Mouse (Mus musculus) heart, embryonic 11.5 days (tissue): ENCODE data around the gene Ccnf. TPM values are rescaled to one million over a fixed set of nuclear protein-coding genes. Genes with fewer than 3 reads are reported as not detected.

Source experiments
- ATAC-seq: fragments of 200-750 bp; cut with Nextera tagmentation; replicated peaks from 2 replicates; pipeline ENCODE4 v1.8.0; 2017; ENCODE audit warnings: moderate library complexity; ENCODE audit not compliant: insufficient number of reproducible peaks, low FRiP score, low TSS enrichment
- H3K27ac ChIP-seq: fragments of 300-500 bp; sonication (generic); 2 replicates; pipeline ENCODE4 v1.5.1; 2014; ENCODE audit warnings: mild to moderate bottlenecking, low read depth, low read length
- H3K27me3 ChIP-seq: fragments of 300-500 bp; sonication (generic); 2 replicates; pipeline ENCODE4 v1.6.1; 2014; ENCODE audit warnings: mild to moderate bottlenecking, low read length, mixed read lengths; ENCODE audit not compliant: control insufficient read depth, insufficient read depth
- H3K36me3 ChIP-seq: fragments of 300-500 bp; sonication (generic); 2 replicates; pipeline ENCODE4 v1.6.1; 2014; ENCODE audit warnings: mild to moderate bottlenecking, low read length, moderate library complexity, mixed read lengths; ENCODE audit not compliant: control insufficient read depth, insufficient read depth
- H3K4me1 ChIP-seq: fragments of 300-500 bp; sonication (generic); 2 replicates; pipeline ENCODE4 v1.6.1; 2014; ENCODE audit warnings: low read length; ENCODE audit not compliant: control insufficient read depth, insufficient read depth
- H3K4me2 ChIP-seq: fragments of 300-500 bp; sonication (generic); 2 replicates; pipeline ENCODE4 v1.6.1; 2014; ENCODE audit warnings: mild to moderate bottlenecking, moderate library complexity
- H3K4me3 ChIP-seq: fragments of 300-500 bp; sonication (generic); 2 replicates; pipeline ENCODE4 v1.5.1; 2014; ENCODE audit warnings: low read depth, low read length
- H3K9ac ChIP-seq: fragments of 300-500 bp; sonication (generic); 2 replicates; pipeline ENCODE4 v1.6.1; 2014; ENCODE audit warnings: mild to moderate bottlenecking, low read depth, low read length, moderate library complexity
- H3K9me3 ChIP-seq: fragments of 300-500 bp; sonication (generic); replicated peaks from 2 replicates; pipeline ENCODE4 v1.6.1; 2016; ENCODE audit warnings: low read length; ENCODE audit not compliant: control insufficient read depth
- WGBS: fragments of 180-500 bp; shearing (Covaris S2); extraction: QIAGEN DNeasy Blood & Tissue Kit; methylation state at CpG from one replicate; pipeline ENCODE4 v1.1.7; 2014; ENCODE audit not compliant: insufficient replicate concordance; 5-methylcytosine and 5-hydroxymethylcytosine counted together
- polyA plus RNA-seq: library from polyadenylated mRNA; unstranded; fragments of >200 nt; fragmentation: Nextera tagmentation; extraction: Ambion mirVana; gene quantifications from 2 replicates; pipeline ENCODE4 v1.2.1, GENCODE M21; 2014

Ccnf gene
- polyA plus RNA-seq, 1 experiment from 2014 or later: 47.4 TPM

DNA sequence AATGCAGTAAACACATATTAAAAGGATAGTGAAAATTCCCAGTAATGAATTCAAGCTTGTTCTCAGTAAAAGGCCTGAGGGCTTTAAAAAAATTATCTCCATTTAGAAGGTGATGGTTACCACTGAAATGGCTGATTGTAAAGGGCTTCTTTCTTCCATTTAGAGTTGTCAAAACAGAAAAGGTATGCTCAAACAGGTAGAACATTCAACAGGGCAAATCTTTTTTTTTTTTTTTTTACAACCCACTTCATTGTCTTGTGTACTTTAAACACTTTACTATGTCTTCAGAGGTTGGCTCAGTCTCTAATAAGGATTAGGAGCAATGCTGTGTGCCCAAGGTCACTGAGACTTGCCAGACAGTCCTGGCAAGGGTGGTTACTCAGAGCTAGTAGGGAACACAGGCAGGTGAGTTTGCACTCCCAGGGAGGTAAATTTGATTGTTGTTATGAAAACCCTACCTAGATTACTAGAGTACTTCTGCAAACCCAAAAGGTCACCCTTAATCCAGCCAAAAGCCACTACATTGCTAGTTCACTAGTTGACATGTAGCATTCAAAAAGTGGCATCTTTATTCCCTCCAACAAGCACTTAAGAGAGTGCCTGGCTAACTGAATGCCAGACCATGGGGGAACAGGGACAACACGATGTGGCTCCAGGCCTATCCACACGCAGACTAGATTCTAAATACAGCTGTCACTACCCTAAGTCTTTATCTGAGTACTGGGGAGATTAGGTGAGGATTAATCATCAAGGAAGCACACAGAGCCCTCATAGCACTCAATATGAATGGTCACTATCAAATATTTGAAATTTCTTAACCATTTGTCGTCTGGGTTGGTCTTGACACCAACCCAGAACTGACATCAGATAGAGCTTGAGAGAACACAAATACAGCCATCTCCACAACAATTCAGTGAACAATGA lies 47.4 kb downstream of the Ccnf start:
- H3K27me3 ChIP-seq: peaks cover 22% of the 10 kb centered on the region
- no peaks in the 10 kb centered on the region for H3K36me3 ChIP-seq
- H3K9ac ChIP-seq: no peak overlapping the region; the same call in 1 of the 2 replicates
- no peak overlapping the region for H3K4me3 ChIP-seq
- peak overlapping the region; percentile 97 for H3K4me2 ChIP-seq
- H3K27ac ChIP-seq: peak overlapping the region; percentile 29; the same call in 1 of the 2 replicates
- 62% methylated on average over 3 of the region's 3 CpGs for WGBS
- ATAC-seq: no peak
- no peaks in the 10 kb centered on the region for H3K9me3 ChIP-seq
- peaks cover 70% of the 10 kb centered on the region for H3K4me1 ChIP-seq

GRCm38 (mm10) chr17:24203068-24203467 lies 48.2 kb downstream of the Ccnf start:
- peaks cover 20% of the 10 kb centered on the region for H3K27me3 ChIP-seq
- H3K4me1 ChIP-seq: peaks cover 63% of the 10 kb centered on the region
- peak overlapping the region; percentile 29; the same call in 1 of the 2 replicates for H3K27ac ChIP-seq
- no peak for ATAC-seq
- WGBS: 25% methylated on average over 4 of the region's 4 CpGs
- no peak overlapping the region for H3K9ac ChIP-seq
- H3K4me2 ChIP-seq: peak overlapping the region; percentile 23
- H3K36me3 ChIP-seq: no peaks in the 10 kb centered on the region
- no peaks in the 10 kb centered on the region for H3K9me3 ChIP-seq
- H3K4me3 ChIP-seq: no peak overlapping the region

GRCm38 (mm10) chr17:24201092-24201491 lies 50.2 kb downstream of the Ccnf start:
- Histone ChIP-seq H3K36me3 (no peaks in the 10 kb centered on the region), H3K4me2 (no peak overlapping the region), H3K9ac (no peak overlapping the region), H3K27ac (no peak overlapping the region), H3K9me3 (no peaks in the 10 kb centered on the region), H3K27me3 (peaks cover 3% of the 10 kb centered on the region), H3K4me3 (no peak overlapping the region), H3K4me1 (peaks cover 59% of the 10 kb centered on the region)
- ATAC-seq: no peak
- WGBS: 69% methylated on average over 4 of the region's 4 CpGs

- Histone ChIP-seq H3K27ac (no peak overlapping the region), H3K9ac (no peak overlapping the region)
- WGBS: 32% methylated on average over 4 of the region's 4 CpGs
These were observed 51.5 kb downstream of the Ccnf start for GRCm38 (mm10) chr17:24199741-24200140.

DNA sequence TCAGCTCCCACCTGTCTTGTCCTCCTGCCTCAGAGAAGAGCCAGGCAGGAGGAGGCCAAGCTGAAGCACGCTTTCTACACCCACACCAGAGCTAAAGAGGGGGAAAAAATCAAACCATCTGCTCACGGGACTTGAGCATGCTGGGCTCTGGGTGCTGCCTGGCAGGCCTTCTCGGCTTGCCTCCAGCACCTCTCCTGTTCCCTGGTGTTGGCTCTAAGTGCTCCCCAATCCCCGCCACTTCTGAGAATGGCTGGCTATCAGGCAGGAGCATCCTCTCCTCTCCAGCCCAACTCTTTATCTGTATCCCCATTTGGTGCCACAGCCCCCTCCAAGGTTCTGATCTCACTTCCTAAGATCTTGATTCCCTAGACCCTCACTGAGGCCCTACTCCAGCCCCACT lies 52.0 kb downstream of the Ccnf start:
- H3K27ac ChIP-seq: no peak overlapping the region
- 68% methylated on average over 4 of the region's 4 CpGs for WGBS
- no peaks in the 10 kb centered on the region for H3K27me3 ChIP-seq
- no peaks in the 10 kb centered on the region for H3K9me3 ChIP-seq
- no peak overlapping the region for H3K4me3 ChIP-seq
- H3K9ac ChIP-seq: no peak overlapping the region
- H3K4me2 ChIP-seq: no peak overlapping the region
- H3K36me3 ChIP-seq: no peaks in the 10 kb centered on the region
- peaks cover 58% of the 10 kb centered on the region for H3K4me1 ChIP-seq
- no peak for ATAC-seq

More at GRCm38 (mm10) chr17:24199741-24200140, 51.5 kb downstream of the Ccnf start:
- Histone ChIP-seq H3K36me3 (no peaks in the 10 kb centered on the region), H3K4me2 (no peak overlapping the region), H3K4me3 (no peak overlapping the region), H3K9me3 (no peaks in the 10 kb centered on the region), H3K4me1 (peaks cover 60% of the 10 kb centered on the region), H3K27me3 (no peaks in the 10 kb centered on the region)
- ATAC-seq: no peak

DNA sequence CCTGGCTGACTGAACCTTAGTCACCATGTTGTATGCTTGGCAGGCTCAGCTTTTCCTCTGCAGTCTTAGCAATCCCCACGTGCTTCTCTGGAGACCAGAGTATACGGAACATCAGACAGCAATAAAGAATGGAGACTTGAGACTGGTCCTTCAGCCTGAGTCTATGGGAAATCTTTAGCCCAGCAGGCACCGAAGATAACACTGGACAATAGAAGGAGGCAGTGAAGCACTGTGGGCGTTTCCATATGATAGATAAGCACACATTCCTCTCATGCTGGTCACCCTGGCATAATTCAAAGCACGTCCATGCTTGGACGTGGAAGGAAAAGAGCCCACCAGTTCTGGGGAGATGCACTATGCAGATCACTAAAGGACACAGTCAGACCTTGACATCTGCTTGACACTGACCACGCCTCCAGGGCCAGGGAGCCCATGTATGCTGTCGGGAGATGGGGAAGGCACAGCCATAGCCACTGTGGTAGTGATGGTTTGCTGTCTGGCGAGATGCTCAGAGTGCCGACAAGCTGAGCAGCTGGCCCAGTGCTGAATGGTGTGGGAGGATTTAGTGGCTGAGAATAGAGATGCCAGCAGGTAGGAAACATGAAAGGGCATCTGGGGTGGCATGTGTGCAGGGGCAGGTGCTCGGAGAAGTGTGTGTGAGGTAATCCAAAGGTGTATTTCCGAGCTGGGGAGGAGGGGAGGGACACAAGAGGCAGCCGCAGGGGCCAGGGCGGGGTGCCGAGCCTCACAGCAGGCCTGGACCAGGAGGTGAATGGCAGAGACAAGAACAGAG lies 54.1 kb downstream of the Ccnf start:
- 33% methylated on average over 15 of the region's 15 CpGs for WGBS
- H3K9ac ChIP-seq: 0 out of 2 replicates have a peak overlapping the region, but pooled peaks have one; percentile 18
- H3K36me3 ChIP-seq: no peaks in the 10 kb centered on the region
- no peak overlapping the region for H3K4me3 ChIP-seq
- H3K27me3 ChIP-seq: no peaks in the 10 kb centered on the region
- no peak overlapping the region for H3K27ac ChIP-seq
- peak overlapping the region; percentile 17; the same call in 1 of the 2 replicates for H3K4me2 ChIP-seq
- peak; percentile 45; the same call in 1 of the 2 replicates for ATAC-seq
- H3K4me1 ChIP-seq: peaks cover 54% of the 10 kb centered on the region
- no peaks in the 10 kb centered on the region for H3K9me3 ChIP-seq

GRCm38 (mm10) chr17:24195349-24195748 lies 55.9 kb downstream of the Ccnf start:
- 64% methylated on average over 2 of the region's 2 CpGs for WGBS
- peaks cover 61% of the 10 kb centered on the region for H3K4me1 ChIP-seq
- H3K27ac ChIP-seq: no peak overlapping the region
- H3K9me3 ChIP-seq: no peaks in the 10 kb centered on the region
- no peak for ATAC-seq
- no peaks in the 10 kb centered on the region for H3K36me3 ChIP-seq
- H3K9ac ChIP-seq: no peak overlapping the region
- H3K27me3 ChIP-seq: no peaks in the 10 kb centered on the region
- no peak overlapping the region for H3K4me3 ChIP-seq
- H3K4me2 ChIP-seq: no peak overlapping the region

GRCm38 (mm10) chr17:24193769-24194168 lies 57.5 kb downstream of the Ccnf start:
- Histone ChIP-seq H3K9ac (peak overlapping the region; percentile 22; the same call in 1 of the 2 replicates), H3K4me3 (no peak overlapping the region), H3K27me3 (no peaks in the 10 kb centered on the region), H3K36me3 (no peaks in the 10 kb centered on the region), H3K4me1 (peaks cover 47% of the 10 kb centered on the region), H3K4me2 (no peak overlapping the region), H3K27ac (peak overlapping the region; percentile 15; the same call in 1 of the 2 replicates), H3K9me3 (no peaks in the 10 kb centered on the region)
- ATAC-seq: peak; percentile 53; the same call in 1 of the 2 replicates
- 50% methylated on average over 5 of the region's 5 CpGs for WGBS
